Mouse (Mus musculus): Measurements from ENCODE around the gene Mbd3.

DNA sequence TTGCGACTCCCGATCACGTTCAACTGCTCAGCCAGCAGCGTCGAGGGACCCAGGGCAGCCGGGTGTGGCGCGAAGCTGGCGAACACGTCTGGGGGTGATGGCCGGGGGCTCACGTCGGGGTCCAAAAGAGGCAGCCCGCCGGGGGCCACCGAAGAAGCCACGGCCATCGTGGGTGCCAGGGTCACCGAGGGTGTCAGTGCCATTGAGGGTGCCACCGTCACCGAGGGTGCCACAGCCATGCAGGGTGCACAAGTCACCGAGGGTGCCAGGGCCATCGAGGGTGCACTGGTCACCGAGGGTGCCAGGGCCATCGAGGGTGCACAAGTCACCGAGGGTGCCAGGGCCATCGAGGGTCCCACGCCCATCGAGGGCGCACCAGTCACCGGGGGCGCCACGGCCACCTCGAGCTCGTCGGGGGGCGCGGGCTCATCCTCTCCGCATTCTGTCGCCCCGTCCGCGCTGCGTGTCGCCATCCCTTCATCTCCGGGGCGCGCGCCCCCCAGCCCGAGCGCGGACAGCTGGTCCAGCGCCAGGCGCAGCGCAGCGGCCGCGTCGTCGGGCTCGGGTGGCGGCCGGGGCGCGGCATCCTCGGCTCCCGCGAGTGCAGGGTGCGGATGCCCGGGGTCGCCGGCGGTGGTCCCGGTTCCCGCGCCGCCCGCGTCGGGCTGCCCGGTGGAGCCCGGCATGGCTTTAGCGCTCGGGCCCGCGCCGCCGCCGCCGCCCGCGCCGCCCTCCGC lies 12.4 kb downstream of the Mbd3 start:
- TF ChIP-seq POLR2A (IDR thresholded peaks at IDR 0.05; ENCODE audit: low read depth, low read length) (no peak), CTCF (conservative IDR thresholded peaks at IDR 0.05 in 1 of 2, IDR thresholded peaks at IDR 0.05 in 1 of 2; ENCODE audit: low read depth in 2 of 2, low read length in 2 of 2) (no peak), ZNF384 (IDR thresholded peaks at IDR 0.05; ENCODE audit: low read depth, low read length) (no peak), RAD21 (IDR thresholded peaks at IDR 0.05; ENCODE audit: low read depth, low read length) (no peak), ZC3H11A (IDR thresholded peaks at IDR 0.05; ENCODE audit: low read depth, low read length) (no peak), UBTF (IDR thresholded peaks at IDR 0.05; ENCODE audit: low read depth, low read length) (no peak), TBP (conservative IDR thresholded peaks at IDR 0.05; ENCODE audit: low read depth, low read length) (no peak), SIN3A (IDR thresholded peaks at IDR 0.05; ENCODE audit: low read length) (no peak), USF1 (IDR thresholded peaks at IDR 0.05; ENCODE audit: low read depth, low read length) (no peak)
